Mouse (Mus musculus) 3T3-L1 (cell line): ENCODE results near the gene Arpin.

Source experiments
- DNase-seq: peaks from one replicate; pipeline ENCODE4 v3.0.0-alpha.2; 2015; ENCODE audit warnings: low read depth, low spot score

Gene Arpin

GRCm38 (mm10) chr7:79892576-79893428 is 42.4 kb downstream of the Arpin start:
- peak; percentile 23 for DNase-seq

- no peak for DNase-seq
Measured at GRCm38 (mm10) chr7:79890436-79891221, 44.5 kb downstream of the Arpin start.

- no peak for DNase-seq
Measured at GRCm38 (mm10) chr7:79888603-79889002, 46.6 kb downstream of the Arpin start.

- no peak for DNase-seq
Measured at GRCm38 (mm10) chr7:79883613-79884334, 51.4 kb downstream of the Arpin start.

GRCm38 (mm10) chr7:79881901-79882300 is 53.3 kb downstream of the Arpin start:
- DNase-seq = peak; percentile 88

- peak; percentile 95 for DNase-seq
Measured at GRCm38 (mm10) chr7:79880998-79881397, 54.2 kb downstream of the Arpin start.

- DNase-seq = no peak
Measured at GRCm38 (mm10) chr7:79880033-79880432, 55.1 kb downstream of the Arpin start.

- no peak for DNase-seq
Measured at GRCm38 (mm10) chr7:79878455-79879025, 56.6 kb downstream of the Arpin start.
